Mouse (Mus musculus) skeletal muscle tissue, adult 2 months (tissue): ENCODE measurements at regions not wholly inside any gene's neighbourhood (a gene's known extent, or its start where the extent isn't known, plus 50 kb on each side); places are given as distances from the start of the nearest gene placed in this dataset.

Experiments used
- DNase-seq: peaks from one replicate; pipeline ENCODE4 v3.0.0-alpha.2; 2012; ENCODE audit warnings: low read depth, low spot score

DNA sequence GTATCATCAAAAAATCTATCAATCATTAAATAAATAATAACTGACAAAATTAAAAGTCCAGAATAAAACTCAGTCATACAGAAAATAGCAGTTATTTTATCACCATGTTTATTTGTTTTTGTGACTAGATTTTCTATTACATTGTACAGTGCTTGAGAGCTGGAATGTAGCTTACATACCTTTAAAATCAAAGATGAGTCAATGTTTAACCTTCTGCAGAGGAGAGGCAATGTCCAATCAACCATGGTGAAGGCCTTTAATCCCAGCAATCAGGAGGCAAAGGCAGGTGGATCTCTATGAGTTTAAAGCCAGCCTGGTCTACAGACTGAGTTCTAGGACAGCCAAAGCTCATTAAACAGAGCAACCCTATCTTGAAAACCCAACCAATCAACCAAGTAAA, 131.1 kb downstream of the Gm9733 start:
- no peak for DNase-seq

DNA sequence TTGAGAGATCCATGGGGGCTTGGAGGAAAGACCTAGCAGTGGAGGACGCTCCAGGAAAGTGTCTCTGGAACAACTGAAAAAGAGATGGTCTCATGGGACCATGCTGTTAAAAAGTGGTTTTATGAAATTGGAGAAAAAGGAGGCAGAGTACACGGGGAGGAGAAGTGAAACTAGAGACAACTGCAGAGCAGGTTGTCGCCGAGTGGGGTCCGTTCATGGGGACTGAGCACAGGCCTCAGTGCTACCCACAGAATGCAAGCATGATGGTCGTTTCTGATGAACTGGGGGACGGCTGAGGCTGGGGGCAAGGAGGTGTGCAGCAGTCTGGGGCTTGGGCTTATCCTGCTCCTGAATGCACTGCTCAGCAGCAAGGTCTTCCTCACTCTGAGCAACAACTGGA, 129.3 kb downstream of the Gm9733 start:
- DNase-seq = no peak

DNA sequence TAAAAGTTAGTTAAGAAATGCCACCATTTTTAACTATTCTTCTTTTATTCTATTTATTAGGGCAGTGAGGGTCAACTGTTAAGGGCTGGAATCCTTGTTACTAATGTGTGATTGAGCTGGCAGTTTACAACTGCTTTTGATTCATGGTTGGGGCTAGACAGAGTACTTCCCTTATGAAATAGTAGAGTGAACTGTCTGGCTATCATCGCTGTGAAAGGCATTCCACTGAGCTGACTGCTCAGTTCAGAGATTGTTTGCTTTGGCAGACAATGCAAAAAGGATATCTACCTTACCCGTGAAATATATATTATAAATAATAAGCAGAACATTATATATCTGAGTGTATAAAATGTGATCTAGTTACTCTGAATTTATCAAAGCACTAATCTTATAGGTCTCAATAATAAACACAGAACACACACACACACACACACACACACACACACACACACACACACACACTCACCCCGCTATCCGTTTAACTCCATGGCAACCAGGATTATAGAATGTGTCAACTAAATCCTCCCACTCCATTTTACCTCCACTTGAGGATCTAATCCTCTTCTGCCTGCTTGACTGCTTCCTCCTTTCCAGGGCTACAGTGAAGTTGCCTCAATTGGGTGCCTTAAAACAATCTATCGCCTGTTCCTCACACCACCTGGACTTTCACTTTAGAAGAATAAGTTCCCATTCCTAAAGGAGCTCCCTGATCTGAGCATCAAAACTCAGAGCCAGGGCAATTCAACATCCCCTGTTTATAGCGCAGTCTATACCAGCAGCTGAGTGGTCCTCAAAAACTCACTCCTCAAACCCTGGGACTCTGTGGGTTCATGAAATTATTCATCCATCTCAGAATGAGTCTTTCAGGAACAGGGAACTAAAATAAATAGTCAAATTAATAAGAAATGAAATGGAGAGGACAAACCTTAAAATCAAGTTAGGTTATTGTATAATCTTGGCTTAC, 126.6 kb downstream of the Gm9733 start:
- DNase-seq = no peak

DNA sequence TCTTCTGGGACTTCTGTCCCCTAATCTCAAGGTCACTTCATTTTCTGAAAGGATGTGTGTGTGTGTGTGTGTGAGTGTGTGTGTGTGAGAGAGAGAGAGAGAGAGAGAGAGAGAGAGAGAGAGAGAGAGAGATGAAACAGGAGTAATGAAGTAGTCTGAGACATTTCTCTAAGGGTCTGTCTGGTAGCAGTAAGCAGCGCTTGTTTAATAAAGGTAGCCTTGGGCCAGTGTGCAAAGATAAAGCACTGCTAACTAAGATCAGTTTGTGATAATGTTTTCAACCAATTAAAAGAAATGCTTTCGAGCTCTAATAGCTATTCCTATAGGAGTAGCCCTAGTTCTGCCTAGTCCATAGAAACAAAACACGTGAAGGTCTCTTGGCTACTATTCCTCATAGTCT, 119.7 kb downstream of the Gm9733 start:
- no peak for DNase-seq

DNA sequence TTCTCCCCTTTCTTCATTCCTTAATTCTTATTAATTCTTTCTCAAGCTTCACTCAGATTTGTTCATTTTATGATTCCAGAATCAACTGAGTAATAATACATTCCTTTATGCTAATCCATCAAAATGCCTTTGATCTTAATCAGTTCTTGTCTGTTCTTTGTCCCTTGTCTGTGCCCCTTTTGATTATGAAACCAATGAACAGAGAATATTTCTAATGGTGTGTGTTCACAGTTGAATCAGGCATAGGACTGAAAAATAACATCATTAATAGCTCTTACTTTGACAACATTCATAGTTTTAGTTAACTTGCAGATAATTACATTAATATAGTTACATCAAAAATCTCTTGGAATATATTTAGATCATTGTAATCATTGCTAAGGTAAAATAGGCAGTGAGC, 114.5 kb downstream of the Gm9733 start:
- no peak for DNase-seq

DNA sequence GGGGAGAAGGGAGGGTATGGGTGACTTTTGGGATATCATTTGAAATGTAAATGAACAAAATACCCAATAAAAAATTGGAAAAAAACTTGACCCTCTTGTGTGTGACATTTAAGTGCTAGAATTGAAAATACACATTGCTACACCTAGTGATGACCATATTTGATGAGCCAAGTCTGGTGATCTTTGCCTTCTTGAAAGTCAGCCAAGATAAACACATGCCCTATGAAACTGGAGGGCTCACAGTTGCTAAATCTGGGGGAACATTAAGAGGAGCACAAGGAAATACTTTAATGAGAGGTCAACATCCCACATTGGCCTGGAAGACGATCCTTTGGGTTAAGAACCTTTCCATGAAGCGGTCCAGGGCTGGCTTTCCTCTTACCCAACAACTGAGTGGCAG, 112.8 kb downstream of the Gm9733 start:
- DNase-seq = peak; percentile 1

DNA sequence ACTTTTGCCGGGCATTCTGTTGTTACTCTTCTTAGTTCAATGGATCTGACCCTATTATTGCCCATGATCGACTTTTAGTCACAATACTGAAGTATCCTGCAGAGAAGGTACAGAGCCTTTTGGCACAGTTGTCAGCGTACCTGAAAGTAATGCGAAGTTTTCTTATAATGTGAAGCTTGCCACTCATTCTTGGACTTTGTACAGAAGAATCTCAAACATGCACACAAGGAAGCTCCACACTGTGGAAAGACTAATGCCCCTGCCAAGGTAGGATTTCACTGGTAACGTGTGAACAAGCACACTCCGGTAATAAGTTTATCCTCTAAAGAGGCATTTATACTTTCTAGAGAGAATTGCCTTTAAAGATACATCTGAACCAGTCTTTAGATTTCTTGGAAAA, 108.8 kb downstream of the Gm9733 start:
- DNase-seq = no peak

DNA sequence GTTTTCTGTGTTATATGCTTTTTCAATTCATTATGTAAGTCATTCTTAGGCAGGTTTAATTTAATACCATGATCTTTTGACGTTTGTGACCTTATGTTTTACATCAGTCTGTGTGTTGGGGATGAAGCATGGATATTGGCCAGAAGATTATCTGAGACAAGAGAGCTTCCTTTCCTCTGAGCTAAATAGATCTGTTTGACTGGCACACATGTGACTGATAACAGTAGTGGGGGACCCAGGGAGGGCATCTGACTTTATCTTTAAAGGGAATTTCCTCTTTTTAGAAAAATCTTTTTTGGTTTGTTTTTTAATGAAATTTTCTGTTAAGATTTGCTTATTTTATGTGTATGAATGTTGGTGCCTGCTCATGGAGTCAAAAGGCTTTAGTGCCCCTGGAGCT, 107.7 kb downstream of the Gm9733 start:
- DNase-seq = no peak

DNA sequence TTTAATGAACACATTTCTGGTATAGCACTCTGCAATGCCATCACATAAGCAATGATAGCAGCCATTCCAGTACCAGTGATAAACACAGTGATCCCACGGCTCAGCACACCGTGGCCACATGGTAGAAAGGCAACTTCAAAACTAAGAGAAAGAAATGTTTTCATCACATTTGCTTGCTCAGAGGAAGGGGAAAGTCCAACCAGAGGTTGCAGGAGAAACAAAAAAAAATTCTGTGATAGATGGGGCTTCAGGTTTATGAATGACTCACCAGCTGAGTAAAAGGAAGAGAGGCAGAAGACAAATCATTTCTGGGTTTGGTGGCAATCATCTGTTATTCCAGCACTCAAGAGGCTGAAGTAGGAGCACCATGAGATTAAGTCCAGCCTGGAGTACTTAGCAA, 103.5 kb downstream of the Gm9733 start:
- no peak for DNase-seq

DNA sequence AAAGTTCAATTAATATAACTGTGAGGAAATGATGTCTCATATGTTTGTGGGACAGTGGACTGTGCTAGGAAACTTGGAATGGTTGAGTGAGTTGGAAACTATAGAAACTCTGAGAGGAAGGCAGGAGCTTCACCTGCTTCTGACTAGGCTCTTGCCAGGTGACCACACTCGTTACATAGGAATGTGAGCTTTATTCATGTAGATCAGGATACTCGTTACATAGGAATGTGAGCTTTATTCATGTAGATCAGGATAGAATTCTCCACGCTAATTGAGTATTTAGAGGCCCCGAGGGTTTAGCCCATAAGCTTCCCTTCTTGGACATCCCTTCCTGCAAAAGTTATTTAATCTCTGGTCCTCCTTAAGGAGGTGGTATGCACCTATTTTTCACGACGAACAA, 101.9 kb downstream of the Gm9733 start:
- DNase-seq = no peak

DNA sequence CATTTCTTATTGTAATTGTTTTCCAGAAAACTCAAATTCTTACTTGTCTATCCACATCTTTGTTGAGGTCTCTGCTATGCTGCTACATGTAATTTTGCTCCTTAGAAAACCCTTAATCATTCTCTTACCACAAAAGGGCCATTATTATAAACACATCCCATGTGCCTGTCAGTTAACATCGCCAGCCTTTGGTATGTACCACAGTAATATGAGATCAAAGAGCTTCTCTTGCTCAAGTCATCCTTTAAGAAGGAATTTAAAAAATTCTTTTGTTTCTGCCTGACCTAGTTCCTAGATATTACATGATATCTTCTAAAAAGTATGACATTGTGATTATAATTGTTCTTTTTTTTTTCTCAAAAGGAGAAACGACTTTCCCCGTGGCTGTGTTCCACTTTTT, 100.7 kb downstream of the Gm9733 start:
- no peak for DNase-seq

DNA sequence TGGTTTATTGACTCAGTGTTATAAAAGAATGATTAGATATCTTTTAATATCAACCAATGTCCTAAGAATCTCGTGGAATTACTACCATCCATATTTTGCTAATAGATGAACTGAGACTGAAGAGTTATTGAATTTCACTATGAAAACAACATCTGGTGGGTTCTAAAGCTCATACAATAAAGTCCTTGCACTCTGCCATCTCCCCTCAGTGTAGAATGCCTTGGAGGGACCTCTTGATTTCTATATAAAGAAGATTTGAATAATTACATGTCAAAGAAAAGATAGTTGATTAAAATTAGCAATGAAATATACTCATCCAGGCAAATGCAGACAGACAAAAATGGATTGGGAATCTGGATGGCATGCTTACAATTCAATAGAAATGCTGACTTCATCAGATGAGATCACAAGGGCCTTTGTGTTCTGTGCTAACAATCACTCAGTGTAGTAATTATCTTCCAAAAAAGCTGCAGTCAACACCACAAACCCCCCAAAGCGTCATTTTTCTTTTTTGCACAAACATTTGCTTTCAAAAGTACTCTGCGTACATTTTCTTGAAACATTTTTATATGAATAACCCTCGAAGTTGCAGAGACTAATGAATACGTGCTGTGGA, 94.2 kb downstream of the Gm9733 start:
- no peak for DNase-seq

DNA sequence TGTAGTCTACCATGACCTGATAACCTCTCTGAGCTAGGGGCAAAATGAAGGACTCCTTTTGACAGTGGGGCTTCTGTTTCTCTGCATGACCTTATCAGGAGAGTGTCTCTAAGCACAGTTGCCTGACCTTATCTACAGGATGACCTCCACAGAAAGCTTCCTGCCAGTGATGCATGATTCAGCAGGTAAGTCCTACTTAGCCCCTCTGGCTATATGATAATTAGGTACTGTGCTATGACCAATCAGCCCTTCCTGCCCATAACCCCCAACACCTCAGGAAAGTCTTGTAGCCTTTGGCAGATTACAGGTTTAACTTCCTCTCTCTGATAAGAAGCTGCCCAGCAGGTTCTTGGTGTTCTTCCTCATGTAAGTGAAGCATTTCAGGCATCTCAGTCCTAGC, 89.7 kb downstream of the Gm9733 start:
- no peak for DNase-seq

DNA sequence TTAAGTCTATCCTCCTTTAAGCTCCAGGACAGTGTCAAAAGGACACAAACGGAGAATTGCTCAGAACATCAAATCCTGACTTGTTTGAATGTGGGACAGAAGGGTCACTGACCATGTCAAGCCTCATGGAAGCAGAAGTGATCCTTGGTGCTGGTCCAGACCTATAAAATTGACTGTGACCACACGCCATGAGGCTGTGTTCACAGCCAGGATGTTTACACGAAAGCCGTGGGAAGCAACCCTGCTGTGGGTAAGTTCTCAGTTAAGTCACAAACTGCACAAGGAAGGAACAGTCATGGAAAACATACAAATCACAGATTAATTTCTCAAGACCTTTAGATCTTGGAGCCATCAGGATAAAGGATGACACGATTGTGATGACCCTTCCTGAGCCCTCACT, 88.5 kb downstream of the Gm9733 start:
- no peak for DNase-seq

DNA sequence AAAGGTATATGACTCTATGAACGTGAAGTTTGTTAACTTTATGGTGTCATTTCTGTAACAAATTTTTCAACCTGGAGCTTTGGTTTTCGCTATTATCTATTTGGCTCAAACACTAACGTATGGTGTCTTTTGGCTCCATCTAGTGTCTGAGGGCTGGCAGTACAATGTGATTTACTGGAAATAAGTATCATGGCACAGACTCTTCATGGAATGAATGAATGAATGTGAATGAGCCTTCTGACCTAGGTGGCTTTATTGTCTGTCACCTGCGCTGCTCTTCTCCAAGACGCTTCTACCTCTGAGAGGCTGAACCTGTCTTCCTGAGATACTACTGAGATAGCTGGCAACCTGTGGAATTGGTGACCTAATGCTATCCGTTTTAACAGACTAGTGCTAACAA, 87.1 kb downstream of the Gm9733 start:
- no peak for DNase-seq
